Mouse (Mus musculus) ES-E14 (cell line): ENCODE results near the gene Dclre1c. TPM values are rescaled to one million over a fixed set of nuclear protein-coding genes. Genes with fewer than 3 reads are reported as not detected.
"Not testable (repeated sequence)": the region's sequence is repeated elsewhere in the genome, so short reads cannot be mapped to it uniquely, and the experiment has no call there.

Experiments
- DNase-seq: peaks from one replicate; pipeline ENCODE4 v3.0.0-alpha.2; 2013; ENCODE audit warnings: low read depth, low spot score
- H3K27ac ChIP-seq: 2 replicates; pipeline ENCODE4 v1.5.1; 2012; ENCODE audit warnings: low read depth, mild to moderate bottlenecking, low read length, moderate library complexity, mixed read lengths; ENCODE audit not compliant: poor library complexity, insufficient read depth, severe bottlenecking
- H3K36me3 ChIP-seq: 2 replicates; pipeline ENCODE4 v1.6.1; 2012; ENCODE audit warnings: mild to moderate bottlenecking, low read length, moderate library complexity, mixed read lengths; ENCODE audit not compliant: control insufficient read depth, poor library complexity, insufficient read depth, severe bottlenecking
- H3K4me1 ChIP-seq, 2 experiments: fragments of 150-350 bp in 1 of 2; sonication (generic) in 1 of 2; 2 replicates each; pipeline ENCODE4 v1.6.1; 2012; ENCODE audit warnings: low read length in 2 of 2, mild to moderate bottlenecking in 1 of 2, mixed read lengths in 1 of 2; ENCODE audit not compliant: control insufficient read depth in 2 of 2, insufficient read depth in 2 of 2, poor library complexity in 1 of 2
- H3K4me3 ChIP-seq, 2 experiments: fragments of 150-350 bp in 1 of 2; sonication (generic) in 1 of 2; 2 replicates each; pipeline ENCODE4 v1.5.1; 2012; ENCODE audit warnings: low read length in 2 of 2, low read depth in 1 of 2, mild to moderate bottlenecking in 1 of 2, mixed read lengths in 1 of 2; ENCODE audit not compliant: insufficient read depth in 1 of 2, poor library complexity in 1 of 2, severe bottlenecking in 1 of 2
- H3K9ac ChIP-seq: 2 replicates; pipeline ENCODE4 v1.6.1; 2012; ENCODE audit warnings: low read depth, mild to moderate bottlenecking, low read length, mixed read lengths; ENCODE audit not compliant: poor library complexity, insufficient read depth, severe bottlenecking
- H3K9me3 ChIP-seq: fragments of 150-350 bp; sonication (generic); 2 replicates; pipeline ENCODE4 v1.6.1; 2012; ENCODE audit warnings: low read depth, mild to moderate bottlenecking, low read length; ENCODE audit not compliant: control insufficient read depth, insufficient read depth
- CHD2 ChIP-seq: IDR thresholded peaks from 2 replicates; pipeline ENCODE4 v1.6.1; 2014; ENCODE audit warnings: mild to moderate bottlenecking, low read depth, low read length, inconsistent platforms
- HCFC1 ChIP-seq: IDR thresholded peaks from 2 replicates; pipeline ENCODE4 v1.6.1; 2012; ENCODE audit warnings: low read length, inconsistent platforms, borderline replicate concordance; ENCODE audit not compliant: insufficient read depth
- MAFK ChIP-seq: IDR thresholded peaks from 2 replicates; pipeline ENCODE4 v1.6.1; 2014; ENCODE audit warnings: mild to moderate bottlenecking, low read depth, low read length, inconsistent platforms; ENCODE audit not compliant: insufficient read depth
- ZC3H11A ChIP-seq: IDR thresholded peaks from 2 replicates; pipeline ENCODE4 v1.6.1; 2012; ENCODE audit warnings: low read depth, mild to moderate bottlenecking, inconsistent platforms, low read length, borderline replicate concordance
- ZNF384 ChIP-seq: IDR thresholded peaks from 2 replicates; pipeline ENCODE4 v1.6.1; 2012; ENCODE audit warnings: low read depth, low read length, inconsistent platforms
- in situ Hi-C, 2 experiments: fragments of 600-800 bp; cut with MboI; formaldehyde crosslinking; loops; one replicate each; pipeline ENCODE4 v1.15.1; 2025; ENCODE audit warnings: low sequenced_read_pairs in 2 of 2, inconsistent platforms in 1 of 2; ENCODE audit not compliant: unreplicated experiment in 2 of 2
- total RNA-seq: library from RNA; depleted of rRNA; stranded (reverse); fragments of 300-350 nt; gene quantifications from 2 replicates; pipeline ENCODE4 v1.2.3, GENCODE M21; 2012; rRNA removed

The Dclre1c gene
- total RNA-seq = 8.3 and 12.0 TPM in 2 replicates

DNA sequence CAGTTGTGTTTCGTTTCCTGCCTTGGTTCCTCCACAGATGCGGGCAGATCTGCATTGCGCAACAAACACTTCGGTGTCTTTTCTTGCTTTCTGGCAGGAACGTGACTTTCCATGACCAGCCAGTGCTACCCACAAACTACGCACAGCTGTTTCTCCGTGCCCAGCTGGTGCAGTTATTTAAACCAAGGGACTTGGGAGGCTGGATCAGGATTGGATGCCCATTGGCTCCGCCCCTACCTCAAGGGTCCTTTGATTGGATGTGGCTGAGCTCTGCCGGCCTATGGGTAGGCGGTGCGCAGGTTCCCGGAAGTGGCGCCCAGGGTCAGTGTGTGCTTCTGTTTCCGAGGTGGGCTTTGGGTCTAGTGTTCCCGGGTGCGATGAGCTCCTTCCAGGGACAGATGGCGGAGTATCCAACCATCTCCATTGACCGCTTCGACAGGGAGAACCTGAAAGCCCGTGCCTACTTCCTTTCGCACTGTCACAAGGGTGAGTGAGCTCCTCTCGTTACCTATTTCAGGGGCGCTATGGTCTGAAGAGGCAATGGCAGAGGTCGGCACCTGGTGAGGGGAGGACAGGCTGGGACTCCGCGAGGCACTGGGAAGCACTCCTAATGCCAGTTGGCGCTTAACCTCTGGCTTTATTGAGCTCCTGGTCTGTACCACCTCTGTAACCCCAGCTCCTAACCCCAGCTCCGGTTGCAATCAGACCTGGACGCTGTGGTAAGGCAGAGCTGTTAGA is at the start of gene Dclre1c:
TSS of gene Dclre1c (plus strand) at position 291 of the 738 bp plus-strand sequence.
- Histone ChIP-seq H3K4me3 (peak within 1 kb of the TSS; percentile 79 to 95), H3K36me3 (no peaks in the 10 kb centered on the region), H3K4me1 (peaks cover 5 to 7% of the 10 kb centered on the region in 2 experiments), H3K9me3 (no peaks in the 10 kb centered on the region), H3K9ac (peak within 1 kb of the TSS; percentile 77), H3K27ac (no peak within 1 kb of the TSS)
- DNase-seq = peak; percentile 82
- in situ Hi-C loops = no loop called here
- no peak for TF ChIP-seq MAFK
- TF ChIP-seq HCFC1 = no peak
- no peak for TF ChIP-seq ZNF384
- 0 out of 2 replicates have a peak, but pooled peaks have one; percentile 50 for TF ChIP-seq CHD2
- no peak for TF ChIP-seq ZC3H11A

DNA sequence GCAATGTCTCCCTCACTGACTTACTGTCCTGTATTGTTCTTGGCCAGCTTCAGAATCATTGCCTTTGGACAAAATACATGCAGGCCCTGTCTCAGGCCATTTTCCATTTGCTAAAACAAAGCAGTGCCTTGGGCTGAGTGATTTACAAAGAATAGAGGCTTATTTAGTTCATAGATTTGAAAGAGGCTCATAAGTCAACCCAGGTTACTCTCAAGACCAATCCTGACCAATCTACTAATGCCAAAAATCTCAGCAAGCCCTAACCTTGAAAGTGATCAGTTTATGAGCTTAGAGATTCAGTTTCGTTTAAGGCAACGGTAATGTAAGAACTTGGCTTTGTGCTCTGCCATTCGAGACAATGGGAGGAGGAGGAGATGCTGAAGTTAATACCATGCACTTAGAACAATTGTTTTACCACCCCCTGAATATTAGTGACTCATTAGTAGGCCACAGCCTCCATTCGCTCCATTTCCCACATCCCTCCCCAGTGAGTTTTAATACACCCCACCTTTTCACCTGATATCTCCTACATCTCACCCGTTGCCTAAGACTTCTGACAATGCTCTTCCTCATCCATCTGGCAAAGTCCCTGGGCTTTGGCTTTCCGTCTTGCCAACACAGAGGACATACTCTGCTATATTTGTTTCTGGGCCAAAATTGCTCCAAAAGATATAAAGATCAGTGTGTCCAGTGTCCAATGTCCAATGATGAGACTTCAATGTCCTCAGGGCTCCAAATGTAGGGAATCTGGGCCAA is 36.6 kb upstream of the Dclre1c start:
- in situ Hi-C loops = no loop called here
- Histone ChIP-seq H3K4me1 (no peaks in the 10 kb centered on the region), H3K27ac (no peak overlapping the region), H3K36me3 (no peaks in the 10 kb centered on the region), H3K9me3 (no peaks in the 10 kb centered on the region), H3K4me3 (no peak overlapping the region), H3K9ac (no peak overlapping the region)
- no peak for DNase-seq
- TF ChIP-seq ZC3H11A (no peak), HCFC1 (no peak), ZNF384 (no peak), CHD2 (no peak), MAFK (no peak)

DNA sequence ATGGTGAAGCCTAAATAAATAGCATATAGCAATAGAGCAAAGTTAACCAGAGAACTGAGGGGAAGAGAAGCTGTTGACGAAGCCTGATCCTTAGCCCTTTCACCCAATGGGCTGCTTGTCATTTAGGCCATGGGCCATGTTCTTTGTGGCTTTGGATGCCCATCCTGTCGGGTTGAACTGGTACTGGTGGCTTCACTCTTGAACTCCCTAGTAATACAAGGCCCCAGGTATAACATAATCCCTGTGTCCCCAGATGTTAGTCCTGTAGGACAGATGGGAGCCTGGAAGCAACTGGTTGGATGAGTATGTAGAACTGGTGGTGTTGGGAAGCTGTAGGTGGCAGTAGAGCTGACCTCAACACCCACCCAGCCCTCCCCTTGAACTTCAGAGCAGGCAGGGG is 32.0 kb upstream of the Dclre1c start:
- Histone ChIP-seq H3K9me3 (no peaks in the 10 kb centered on the region), H3K27ac (no peak overlapping the region), H3K9ac (no peak overlapping the region), H3K4me3 (no peak overlapping the region), H3K36me3 (no peaks in the 10 kb centered on the region), H3K4me1 (no peaks in the 10 kb centered on the region)
- DNase-seq = no peak
- TF ChIP-seq ZNF384 (no peak), CHD2 (no peak), MAFK (no peak), ZC3H11A (no peak), HCFC1 (no peak)
- in situ Hi-C loops = no loop called here

DNA sequence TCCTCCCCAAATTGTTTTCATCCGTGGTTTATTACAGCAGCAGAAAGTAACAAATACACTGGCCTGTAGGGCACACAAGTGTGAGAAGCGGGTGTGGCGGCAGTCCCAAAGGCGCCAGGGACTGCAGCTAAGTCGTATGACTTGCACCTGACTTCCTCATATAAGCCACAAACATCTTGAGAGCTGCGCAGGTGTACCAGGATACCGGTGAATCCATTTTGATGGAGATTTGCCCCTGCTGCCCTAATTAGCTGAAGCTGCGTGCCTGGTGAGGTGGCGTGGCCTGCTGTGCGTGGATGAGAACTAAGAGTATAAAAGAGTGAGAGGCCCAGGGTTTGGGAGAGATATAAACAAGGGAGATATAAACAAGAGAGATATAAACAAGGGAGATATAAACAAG is 26.8 kb upstream of the Dclre1c start, which contains the start of gene Olah:
TSS of gene Olah (minus strand) at position 101 of the 400 bp plus-strand sequence.
- H3K9ac ChIP-seq, DNase-seq, H3K4me1 ChIP-seq, H3K9me3 ChIP-seq, in situ Hi-C loops, H3K4me3 ChIP-seq, H3K36me3 ChIP-seq, H3K27ac ChIP-seq: not testable (repeated sequence)
